Mouse (Mus musculus): Measurements from ENCODE around the gene Srcap.
A peak's percentile ranks its signal among the peaks of the same experiment; 100 is the strongest.

Gene Srcap

DNA sequence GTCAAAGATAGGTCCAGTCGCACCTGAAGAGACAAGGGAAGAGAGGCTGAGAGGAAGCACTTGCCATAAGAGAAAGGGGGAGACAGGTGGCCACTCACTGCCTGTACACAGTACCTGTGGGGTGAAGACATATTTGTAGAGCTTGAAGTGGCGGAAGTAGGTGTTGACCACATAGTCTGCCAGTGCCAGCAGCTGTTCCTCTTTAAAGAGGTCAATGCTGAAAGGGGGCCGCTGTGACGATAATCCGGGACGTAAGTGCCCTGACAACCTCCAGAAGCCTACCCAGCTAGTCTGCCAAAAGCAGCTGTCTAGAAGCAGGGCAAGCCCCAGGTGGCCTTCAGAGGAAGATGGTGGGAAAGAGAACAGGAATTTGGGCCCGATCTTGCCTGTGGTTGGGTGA is 73.2 kb downstream of the Srcap start:
- DNase-seq, result no peak

DNA sequence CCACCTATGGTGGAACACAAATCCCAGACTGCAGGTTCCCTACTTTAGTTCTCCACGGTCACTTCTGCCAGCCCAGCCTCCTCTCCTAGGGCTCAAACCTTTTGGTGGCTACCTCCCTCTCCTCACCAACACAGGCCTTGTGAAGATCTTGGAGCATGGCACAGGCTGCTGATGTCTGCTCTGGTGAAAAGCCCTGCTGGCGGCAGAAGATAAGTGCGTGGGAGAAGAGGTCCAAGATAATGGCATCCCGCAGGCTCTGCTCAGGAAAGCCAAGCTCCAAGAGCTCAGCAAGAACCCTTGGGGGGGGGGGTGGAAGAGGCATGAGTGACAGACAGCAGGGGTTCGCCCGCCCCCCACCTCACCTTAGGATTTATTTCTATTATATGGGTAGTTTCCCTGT is 74.4 kb downstream of the Srcap start:
- DNase-seq, result no peak

GRCm38 (mm10) chr7:127587196-127587595 is 75.4 kb downstream of the Srcap start:
- no peak for DNase-seq

DNA sequence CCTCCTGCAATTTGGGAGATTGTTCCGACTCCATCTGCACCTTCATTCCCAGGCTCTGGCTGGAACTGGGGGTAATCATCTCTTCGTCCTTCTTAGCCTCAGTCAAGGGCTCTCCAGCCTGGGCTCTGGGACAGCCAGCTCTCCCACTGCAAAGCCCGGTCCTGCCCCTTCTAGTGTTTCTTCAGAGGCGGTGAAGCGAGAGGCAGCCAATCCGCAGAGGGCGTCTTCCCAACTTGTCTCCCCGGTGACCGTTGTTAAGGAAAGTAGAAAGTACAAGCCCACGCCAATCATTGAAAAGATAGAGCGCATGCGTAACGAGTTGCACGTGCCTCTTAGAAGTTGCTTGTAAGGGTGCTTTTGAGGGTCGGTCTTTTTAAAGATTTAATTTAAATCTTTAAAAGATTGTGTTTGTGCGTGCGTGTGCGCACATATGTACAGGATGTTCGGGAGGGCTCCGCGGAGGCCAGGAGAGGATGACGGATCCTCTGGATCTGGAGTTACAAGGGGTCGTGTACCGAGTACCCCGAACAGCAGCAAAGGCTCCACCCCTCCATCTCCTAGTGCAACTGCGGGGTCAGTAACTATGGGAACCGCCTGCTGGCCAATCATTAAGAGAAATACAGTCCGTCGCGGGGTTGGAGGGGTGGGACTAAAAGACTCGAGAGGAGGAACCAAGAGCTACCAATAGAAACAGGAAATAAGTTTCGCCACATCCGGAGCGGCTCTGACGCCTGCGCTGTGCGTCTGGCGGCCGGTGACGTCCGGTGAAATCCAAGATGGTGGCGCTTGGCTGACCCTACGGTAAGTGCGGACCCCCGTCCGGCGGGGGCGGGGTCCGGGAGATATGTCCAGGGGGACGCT is 76.5 kb downstream of the Srcap start, which contains the start of the genes Ccdc189 and Rnf40:
Ccdc189 (minus strand) TSS at position 585 of the 861 bp plus-strand sequence.
Rnf40 (plus strand) TSS at position 757 of the 861 bp plus-strand sequence.
- peak; percentile 88 for DNase-seq

DNA sequence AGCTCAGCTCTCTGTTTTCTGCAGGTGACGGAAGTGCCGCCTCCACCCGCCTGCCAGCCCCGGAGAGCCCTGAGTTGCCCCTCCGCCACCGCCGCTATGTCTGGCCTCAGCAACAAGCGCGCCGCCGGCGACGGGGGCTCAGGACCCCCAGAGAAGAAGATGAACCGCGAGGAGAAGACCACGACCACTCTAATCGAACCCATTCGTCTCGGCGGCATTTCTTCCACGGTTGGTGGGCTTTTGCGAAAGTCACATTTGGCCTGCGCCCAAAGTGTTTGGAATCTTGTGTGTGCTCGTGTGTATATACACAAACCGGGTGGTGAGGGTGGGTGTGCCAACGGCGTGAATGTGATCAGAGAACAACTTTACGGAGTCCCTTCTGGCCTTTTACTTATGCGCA is 77.1 kb downstream of the Srcap start:
- no peak for DNase-seq

- no peak for DNase-seq
Observed at GRCm38 (mm10) chr7:127589637-127590036, 77.9 kb downstream of the Srcap start.

- no peak for DNase-seq
Observed at GRCm38 (mm10) chr7:127591108-127591507, 79.3 kb downstream of the Srcap start.

GRCm38 (mm10) chr7:127592575-127592974 is 80.8 kb downstream of the Srcap start:
- DNase-seq, result no peak

DNA sequence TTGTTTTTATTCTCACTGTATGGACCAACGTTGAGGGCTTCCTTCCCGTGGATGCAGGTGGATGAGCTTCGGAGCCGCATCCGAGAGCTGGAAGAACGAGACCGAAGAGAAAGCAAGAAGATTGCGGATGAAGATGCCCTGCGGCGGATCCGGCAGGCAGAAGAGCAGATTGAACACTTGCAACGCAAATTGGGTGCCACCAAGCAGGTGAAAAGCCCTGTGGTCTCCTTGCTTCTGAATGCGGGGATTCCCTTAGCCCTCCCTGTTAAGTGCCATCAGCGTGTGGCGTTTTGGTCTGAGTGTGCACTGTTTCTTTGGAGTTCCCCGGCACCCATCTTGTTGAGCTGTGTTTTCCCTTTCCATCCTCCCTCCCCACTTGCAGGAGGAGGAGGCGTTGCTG is 85.0 kb downstream of the Srcap start:
- DNase-seq, result no peak

DNA sequence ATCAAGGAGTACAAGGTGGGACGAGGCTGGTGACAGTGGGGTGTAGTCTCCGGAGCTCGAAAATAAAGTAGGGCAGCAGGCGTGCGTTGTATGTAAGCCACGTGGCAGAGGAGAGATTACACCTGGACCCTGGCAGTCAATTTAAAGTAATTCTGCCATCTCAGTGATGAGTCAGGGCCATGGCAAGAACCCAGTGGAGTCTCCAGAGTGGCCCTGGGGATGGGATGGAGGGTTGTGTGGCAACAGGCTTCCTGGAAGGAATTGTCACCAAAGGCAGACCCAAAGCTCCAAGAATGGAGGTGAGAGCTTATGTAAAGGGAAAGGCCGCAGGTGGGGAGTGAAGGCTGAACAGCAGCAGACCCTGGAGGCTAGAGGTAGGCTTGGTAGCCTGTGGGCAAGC is 88.8 kb downstream of the Srcap start:
- no peak for DNase-seq

DNA sequence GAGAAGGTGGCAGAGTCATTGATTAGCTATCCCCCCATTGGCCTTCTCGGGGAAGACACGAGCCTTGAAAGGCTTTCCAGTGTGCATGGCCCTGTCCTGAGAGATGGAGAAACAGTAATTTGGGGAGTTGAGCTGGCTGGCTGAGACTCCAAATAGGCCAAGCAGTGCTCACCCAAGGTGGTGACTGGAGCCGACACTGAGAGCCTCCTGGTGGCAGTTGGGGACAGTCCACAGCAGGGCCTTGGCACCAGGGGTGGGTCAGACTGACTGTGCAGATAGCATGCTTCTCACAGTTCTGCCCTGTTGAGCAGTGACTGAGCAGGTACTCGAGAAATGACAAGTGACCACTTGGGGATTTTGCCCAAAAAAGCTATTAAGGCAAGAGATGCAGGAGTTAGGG is 90.0 kb downstream of the Srcap start:
- DNase-seq, result no peak

DNA sequence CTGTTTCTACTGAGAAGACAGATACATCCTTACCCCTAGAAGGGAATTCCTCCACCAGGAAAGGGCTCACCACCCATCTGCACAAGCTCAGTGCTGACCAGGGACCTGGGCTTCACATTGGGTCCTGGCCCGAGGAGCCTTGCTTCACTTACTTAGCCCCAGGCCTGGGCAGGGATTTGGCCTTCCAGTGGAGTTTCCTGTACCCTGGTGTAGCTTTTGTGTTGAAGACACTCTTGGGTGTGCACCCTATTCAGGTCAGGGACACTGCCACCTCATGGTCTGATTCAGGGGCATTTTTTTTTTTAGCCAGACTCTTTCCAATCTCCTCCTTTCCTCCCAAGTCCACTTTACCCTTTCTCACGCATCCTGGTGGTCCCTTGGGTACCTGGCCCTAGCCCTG is 91.1 kb downstream of the Srcap start:
- no peak for DNase-seq

- no peak for DNase-seq
Observed at GRCm38 (mm10) chr7:127604256-127604655, 92.5 kb downstream of the Srcap start.

DNA sequence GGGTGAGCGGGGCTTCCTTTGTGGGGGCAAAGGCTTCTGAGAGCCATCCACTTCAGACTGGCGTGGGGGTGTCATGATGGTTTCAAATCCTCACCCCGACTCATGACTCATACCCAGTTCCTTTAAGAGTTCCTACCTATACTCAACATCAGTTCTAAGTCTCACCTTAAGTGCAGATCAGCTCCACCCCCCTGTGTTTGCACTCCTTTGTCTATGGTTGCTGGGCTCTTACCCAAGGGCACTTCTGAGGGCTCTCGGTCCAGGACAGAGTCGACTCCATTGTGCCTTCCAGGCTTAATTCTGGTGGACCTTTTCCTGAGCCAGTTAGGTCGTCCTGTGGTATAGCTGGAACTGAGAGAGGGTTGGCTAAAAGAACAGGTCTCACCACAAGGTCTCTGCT is 95.4 kb downstream of the Srcap start:
- no peak for DNase-seq

Measured in thymus, postnatal 25 days (tissue).